Mouse (Mus musculus) layer of hippocampus, adult 18-20 months (tissue): ENCODE data around the gene Lims1. TPM values are rescaled to one million over a fixed set of nuclear protein-coding genes. Genes with fewer than 3 reads are reported as not detected.

Experiments
- DNase-seq, 2 experiments: peaks; one replicate each; pipeline ENCODE4 v3.0.0; 2022; ENCODE audit warnings: low spot score in 2 of 2
- total RNA-seq, 2 experiments: library from RNA; stranded (reverse); gene quantifications; 2 replicates each; pipeline ENCODE4 v1.2.3; 2021

Gene Lims1
- total RNA-seq, 2 experiments from 2014 or later = 18.9 to 20.4 TPM

- DNase-seq = no peak
Observed at GRCm38 (mm10) chr10:58343552-58343951, 20.3 kb downstream of the Lims1 start.

- no peak for DNase-seq
Observed at GRCm38 (mm10) chr10:58350600-58350999, 27.3 kb downstream of the Lims1 start.

DNA sequence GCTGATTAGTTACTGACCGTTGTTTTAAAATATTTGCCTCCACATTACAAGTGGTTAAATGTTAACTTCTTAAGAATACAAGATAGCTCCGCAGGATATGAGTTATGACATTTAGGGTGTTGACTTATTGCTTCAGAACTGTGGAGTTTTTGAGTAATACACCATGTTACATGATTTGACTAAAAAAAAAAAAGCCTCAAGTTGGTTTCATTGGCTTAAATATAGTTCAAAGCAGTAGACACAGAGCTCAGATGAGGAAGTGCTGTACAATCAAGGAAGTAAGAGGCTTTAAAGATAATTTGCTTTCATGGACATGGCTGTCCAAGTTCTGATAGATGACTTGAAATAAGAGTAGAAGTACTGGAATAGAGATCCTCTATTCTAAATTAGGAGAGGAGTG lies 28.4 kb downstream of the Lims1 start:
- no peak for DNase-seq

DNA sequence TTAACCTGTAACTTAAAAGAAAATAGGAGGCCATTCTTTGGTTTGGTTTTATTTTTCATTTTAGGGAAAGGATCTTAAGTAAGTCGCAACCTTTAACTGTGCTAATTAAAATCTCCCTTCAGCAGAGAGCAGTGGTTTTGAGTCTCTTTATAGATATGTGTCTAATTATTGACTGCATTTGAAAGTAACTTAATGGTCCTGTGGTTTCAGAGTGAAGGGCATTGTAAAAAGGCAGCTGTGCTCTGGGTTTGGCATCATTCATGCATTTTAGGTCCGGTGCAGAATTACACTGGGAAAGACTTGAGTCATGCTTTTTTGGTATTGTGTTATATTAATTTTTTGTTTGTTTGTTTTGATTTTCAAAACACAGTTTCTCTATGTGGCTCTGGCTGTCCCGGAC lies 29.1 kb downstream of the Lims1 start:
- DNase-seq = no peak

- no peak for DNase-seq
Observed at GRCm38 (mm10) chr10:58354561-58354960, 31.3 kb downstream of the Lims1 start.

DNA sequence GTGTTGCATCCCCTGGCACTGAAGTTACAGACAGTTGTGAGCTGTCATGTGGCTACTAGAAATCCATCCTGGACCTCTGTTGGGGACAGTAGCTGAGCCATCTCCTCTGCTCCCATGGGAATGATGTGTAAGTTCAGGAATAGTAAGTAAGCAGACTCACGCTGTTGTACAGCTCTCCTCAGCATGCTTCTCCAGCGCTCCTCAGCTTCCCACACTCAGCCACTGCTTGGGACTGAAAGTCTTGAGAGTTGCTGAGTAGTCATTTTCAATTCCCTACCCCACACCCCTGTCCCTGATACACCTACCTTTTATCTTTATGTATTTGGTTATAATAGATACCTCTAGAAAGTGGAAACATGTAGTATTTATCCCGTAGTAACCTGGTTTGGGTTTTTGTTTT lies 33.2 kb downstream of the Lims1 start:
- DNase-seq = no peak

DNA sequence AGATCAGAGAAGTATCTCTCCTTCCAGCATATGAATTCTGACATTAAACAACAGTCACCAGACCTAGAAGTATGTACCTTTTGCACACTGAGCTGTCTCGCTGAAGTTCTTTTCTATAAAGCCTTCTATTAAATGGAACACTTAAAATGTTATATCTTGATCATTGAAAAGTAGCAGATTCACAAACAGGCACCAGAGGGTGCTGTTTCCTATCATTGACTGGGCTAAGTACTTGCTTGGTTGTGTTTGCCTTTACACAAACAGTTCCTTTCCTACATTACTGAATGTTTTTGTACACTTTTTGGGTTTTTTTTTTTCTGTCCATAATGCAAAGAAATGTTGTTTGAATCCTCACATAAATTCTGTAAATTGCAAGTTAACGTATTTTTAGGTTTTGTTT lies 35.9 kb downstream of the Lims1 start:
- DNase-seq = peak in 1 of 2 experiments; percentile 70

- DNase-seq = no peak
Observed at GRCm38 (mm10) chr10:58359952-58360351, 36.7 kb downstream of the Lims1 start.

- DNase-seq = peak in 1 of 2 experiments; percentile 51
Observed at GRCm38 (mm10) chr10:58362745-58363144, 39.5 kb downstream of the Lims1 start.

DNA sequence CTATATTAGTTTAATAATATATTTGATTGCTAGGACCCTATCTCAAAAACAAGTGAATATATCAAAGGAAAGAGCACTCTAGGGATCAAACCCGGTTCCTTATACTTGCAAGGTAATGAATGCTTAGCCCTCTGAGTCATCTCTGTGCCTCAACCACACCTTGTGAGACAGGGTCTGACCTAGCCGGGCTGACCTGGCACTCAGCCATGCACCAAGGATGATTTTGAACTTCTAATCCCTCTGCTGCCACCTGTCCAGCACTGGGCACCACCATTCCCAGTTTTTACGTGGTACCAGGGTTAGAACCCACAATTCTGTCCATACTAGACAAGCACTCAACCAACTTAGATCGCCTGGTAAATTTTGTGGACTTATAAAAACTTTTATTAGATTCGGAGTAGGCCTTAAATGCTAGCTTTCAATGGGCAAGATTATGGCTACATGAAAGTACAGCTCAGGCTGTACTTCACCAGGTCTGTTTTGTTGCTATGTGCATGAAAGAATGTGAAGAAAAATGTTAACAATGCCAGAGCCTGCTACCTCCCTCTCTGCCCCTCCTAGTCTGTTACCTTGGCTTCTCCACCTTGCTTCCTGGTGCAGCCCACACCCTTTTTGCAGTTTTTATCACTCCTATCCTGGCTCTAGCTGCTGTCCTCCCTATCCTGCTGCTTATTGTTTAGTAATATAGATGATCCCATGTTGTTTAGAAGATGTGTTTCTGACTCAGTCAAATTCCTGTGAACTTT lies 41.7 kb downstream of the Lims1 start:
- DNase-seq = no peak

- no peak for DNase-seq
Observed at GRCm38 (mm10) chr10:58368791-58369706, 45.8 kb downstream of the Lims1 start.

- DNase-seq = no peak
Observed at GRCm38 (mm10) chr10:58369707-58370093, 46.4 kb downstream of the Lims1 start.

GRCm38 (mm10) chr10:58370143-58370542 lies 46.9 kb downstream of the Lims1 start:
- DNase-seq = peak; percentile 45 to 82

- DNase-seq = no peak
Observed at GRCm38 (mm10) chr10:58370559-58370958, 47.3 kb downstream of the Lims1 start.

- no peak for DNase-seq
Observed at GRCm38 (mm10) chr10:58371279-58371842, 48.1 kb downstream of the Lims1 start.

DNA sequence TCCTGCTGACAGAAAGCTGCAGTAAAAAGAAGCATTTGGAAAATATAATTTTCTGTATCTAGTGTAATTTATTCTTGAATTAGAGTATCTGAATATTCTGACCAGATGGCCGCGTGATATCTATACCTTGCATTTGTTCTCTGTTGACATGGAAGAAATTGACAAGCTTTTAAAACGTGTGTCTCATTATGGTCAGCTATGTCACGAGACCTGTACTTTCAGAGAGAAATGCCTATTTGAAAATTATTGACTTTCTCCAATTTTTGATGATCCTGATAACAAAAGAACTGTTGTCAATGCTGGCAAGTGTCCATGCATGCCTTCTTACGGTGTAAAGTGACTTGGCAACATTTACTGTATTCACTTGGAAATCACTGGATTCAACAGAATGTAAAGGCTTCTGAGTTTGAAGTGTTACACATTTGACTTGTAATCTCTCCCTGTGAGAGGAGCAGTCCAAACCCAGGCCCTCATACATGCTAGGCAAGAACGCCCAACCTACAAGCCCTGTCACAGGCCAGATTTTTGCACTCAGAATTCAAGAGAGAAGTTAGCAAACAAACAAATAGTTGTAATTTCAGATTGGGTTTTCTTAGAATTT lies 49.3 kb downstream of the Lims1 start:
- no peak for DNase-seq

DNA sequence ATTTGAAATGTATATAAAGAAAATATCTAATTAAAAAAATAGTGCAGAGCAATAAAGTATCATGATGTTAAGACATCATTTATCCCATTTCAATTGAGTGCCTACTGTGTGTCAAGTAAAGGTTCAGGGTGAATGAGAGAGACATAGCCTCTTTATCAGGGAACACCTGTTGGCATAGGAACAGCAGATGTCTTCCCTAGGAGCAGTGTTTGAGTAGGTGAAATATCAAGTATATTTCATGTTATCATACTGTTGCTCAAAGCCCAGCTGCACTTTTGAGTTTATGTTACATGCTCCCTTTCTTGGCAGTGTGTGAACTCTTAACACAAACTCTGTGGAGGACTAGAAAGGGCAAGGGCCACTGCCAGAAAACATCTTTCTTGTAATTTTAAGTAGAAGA lies 50.6 kb downstream of the Lims1 start:
- DNase-seq = no peak

- DNase-seq = no peak
Observed at GRCm38 (mm10) chr10:58377592-58378197, 54.4 kb downstream of the Lims1 start.

- no peak for DNase-seq
Observed at GRCm38 (mm10) chr10:58378380-58378779, 55.1 kb downstream of the Lims1 start.

GRCm38 (mm10) chr10:58379699-58380098 lies 56.4 kb downstream of the Lims1 start:
- no peak for DNase-seq

GRCm38 (mm10) chr10:58381904-58382303 lies 58.6 kb downstream of the Lims1 start:
- no peak for DNase-seq
